Mouse (Mus musculus): ENCODE measurements at regions not wholly inside any gene's neighbourhood (a gene's known extent, or its start where the extent isn't known, plus 50 kb on each side); places are given as distances from the start of the nearest gene placed in this dataset.
A peak's percentile ranks its signal among the peaks of the same experiment; 100 is the strongest.

- DNase-seq (ENCODE audit: low read depth, low spot score): no peak
- no peaks in the 10 kb centered on the region for H3K4me1 ChIP-seq (ENCODE audit: control insufficient read depth in 2 of 2, insufficient read depth in 2 of 2, low read length in 2 of 2, poor library complexity in 1 of 2)
- TF ChIP-seq ZC3H11A (IDR thresholded peaks at IDR 0.05; ENCODE audit: borderline replicate concordance, low read depth, low read length): no peak
- TF ChIP-seq ZNF384 (IDR thresholded peaks at IDR 0.05; ENCODE audit: low read depth, low read length): no peak
- TF ChIP-seq HCFC1 (IDR thresholded peaks at IDR 0.05; ENCODE audit: borderline replicate concordance, insufficient read depth, low read length): no peak
- no peak for TF ChIP-seq MAFK (IDR thresholded peaks at IDR 0.05; ENCODE audit: insufficient read depth, low read depth, low read length)
- no peak for TF ChIP-seq CHD2 (IDR thresholded peaks at IDR 0.05; ENCODE audit: low read depth, low read length)
- no peak overlapping the region for H3K9ac ChIP-seq (ENCODE audit: insufficient read depth, low read depth, low read length, poor library complexity, severe bottlenecking)
- in situ Hi-C loops (cut with MboI; ENCODE audit: low sequenced_read_pairs in 2 of 2, unreplicated experiment in 2 of 2): no loop called here
- no peak overlapping the region for H3K4me3 ChIP-seq (ENCODE audit: insufficient read depth in 1 of 2, low read depth in 1 of 2, low read length in 2 of 2, poor library complexity in 1 of 2, severe bottlenecking in 1 of 2)
- H3K36me3 ChIP-seq (ENCODE audit: control insufficient read depth, insufficient read depth, low read length, poor library complexity, severe bottlenecking): no peaks in the 10 kb centered on the region
- H3K9me3 ChIP-seq (ENCODE audit: control insufficient read depth, insufficient read depth, low read depth, low read length): no peaks in the 10 kb centered on the region
- H3K27ac ChIP-seq (ENCODE audit: insufficient read depth, low read depth, low read length, poor library complexity, severe bottlenecking): no peak overlapping the region
These were observed 68.2 kb upstream of the Peli2 start for GRCm38 (mm10) chr14:48052405-48052804.

GRCm38 (mm10) chr14:48053151-48053550 is 67.5 kb upstream of the Peli2 start:
- Histone ChIP-seq H3K9me3 (ENCODE audit: control insufficient read depth, insufficient read depth, low read depth, low read length) (no peaks in the 10 kb centered on the region), H3K4me3 (ENCODE audit: insufficient read depth in 1 of 2, low read depth in 1 of 2, low read length in 2 of 2, poor library complexity in 1 of 2, severe bottlenecking in 1 of 2) (no peak overlapping the region), H3K9ac (ENCODE audit: insufficient read depth, low read depth, low read length, poor library complexity, severe bottlenecking) (no peak overlapping the region), H3K36me3 (ENCODE audit: control insufficient read depth, insufficient read depth, low read length, poor library complexity, severe bottlenecking) (no peaks in the 10 kb centered on the region), H3K27ac (ENCODE audit: insufficient read depth, low read depth, low read length, poor library complexity, severe bottlenecking) (no peak overlapping the region), H3K4me1 (ENCODE audit: control insufficient read depth in 2 of 2, insufficient read depth in 2 of 2, low read length in 2 of 2, poor library complexity in 1 of 2) (no peaks in the 10 kb centered on the region)
- in situ Hi-C loops (cut with MboI; ENCODE audit: low sequenced_read_pairs in 2 of 2, unreplicated experiment in 2 of 2): no loop called here
- no peak for DNase-seq (ENCODE audit: low read depth, low spot score)
- no peak for TF ChIP-seq CHD2 (IDR thresholded peaks at IDR 0.05; ENCODE audit: low read depth, low read length)
- no peak for TF ChIP-seq HCFC1 (IDR thresholded peaks at IDR 0.05; ENCODE audit: borderline replicate concordance, insufficient read depth, low read length)
- no peak for TF ChIP-seq ZNF384 (IDR thresholded peaks at IDR 0.05; ENCODE audit: low read depth, low read length)
- TF ChIP-seq ZC3H11A (IDR thresholded peaks at IDR 0.05; ENCODE audit: borderline replicate concordance, low read depth, low read length): no peak
- no peak for TF ChIP-seq MAFK (IDR thresholded peaks at IDR 0.05; ENCODE audit: insufficient read depth, low read depth, low read length)

GRCm38 (mm10) chr14:48054719-48055118 is 65.9 kb upstream of the Peli2 start:
- Histone ChIP-seq H3K27ac (ENCODE audit: insufficient read depth, low read depth, low read length, poor library complexity, severe bottlenecking) (no peak overlapping the region), H3K36me3 (ENCODE audit: control insufficient read depth, insufficient read depth, low read length, poor library complexity, severe bottlenecking) (no peaks in the 10 kb centered on the region), H3K9ac (ENCODE audit: insufficient read depth, low read depth, low read length, poor library complexity, severe bottlenecking) (no peak overlapping the region), H3K4me3 (ENCODE audit: insufficient read depth in 1 of 2, low read depth in 1 of 2, low read length in 2 of 2, poor library complexity in 1 of 2, severe bottlenecking in 1 of 2) (no peak overlapping the region), H3K9me3 (ENCODE audit: control insufficient read depth, insufficient read depth, low read depth, low read length) (no peaks in the 10 kb centered on the region), H3K4me1 (ENCODE audit: control insufficient read depth in 2 of 2, insufficient read depth in 2 of 2, low read length in 2 of 2, poor library complexity in 1 of 2) (no peaks in the 10 kb centered on the region)
- peak; percentile 34 for DNase-seq (ENCODE audit: low read depth, low spot score)
- in situ Hi-C loops (cut with MboI; ENCODE audit: low sequenced_read_pairs in 2 of 2, unreplicated experiment in 2 of 2): no loop called here
- TF ChIP-seq CHD2 (IDR thresholded peaks at IDR 0.05; ENCODE audit: low read depth, low read length) (no peak), ZC3H11A (IDR thresholded peaks at IDR 0.05; ENCODE audit: borderline replicate concordance, low read depth, low read length) (peak; percentile 88; the same call in 1 of the 2 replicates), ZNF384 (IDR thresholded peaks at IDR 0.05; ENCODE audit: low read depth, low read length) (no peak)

GRCm38 (mm10) chr14:48055861-48056260 is 64.8 kb upstream of the Peli2 start:
- no peak overlapping the region for H3K4me3 ChIP-seq (ENCODE audit: insufficient read depth in 1 of 2, low read depth in 1 of 2, low read length in 2 of 2, poor library complexity in 1 of 2, severe bottlenecking in 1 of 2)
- TF ChIP-seq ZC3H11A (IDR thresholded peaks at IDR 0.05; ENCODE audit: borderline replicate concordance, low read depth, low read length) (no peak), CHD2 (IDR thresholded peaks at IDR 0.05; ENCODE audit: low read depth, low read length) (no peak), ZNF384 (IDR thresholded peaks at IDR 0.05; ENCODE audit: low read depth, low read length) (no peak)
- no peak overlapping the region for H3K27ac ChIP-seq (ENCODE audit: insufficient read depth, low read depth, low read length, poor library complexity, severe bottlenecking)
- H3K9me3 ChIP-seq (ENCODE audit: control insufficient read depth, insufficient read depth, low read depth, low read length): no peaks in the 10 kb centered on the region
- H3K4me1 ChIP-seq (ENCODE audit: control insufficient read depth in 2 of 2, insufficient read depth in 2 of 2, low read length in 2 of 2, poor library complexity in 1 of 2): no peaks in the 10 kb centered on the region
- DNase-seq (ENCODE audit: low read depth, low spot score): no peak
- H3K9ac ChIP-seq (ENCODE audit: insufficient read depth, low read depth, low read length, poor library complexity, severe bottlenecking): no peak overlapping the region
- no peaks in the 10 kb centered on the region for H3K36me3 ChIP-seq (ENCODE audit: control insufficient read depth, insufficient read depth, low read length, poor library complexity, severe bottlenecking)
- in situ Hi-C loops (cut with MboI; ENCODE audit: low sequenced_read_pairs in 2 of 2, unreplicated experiment in 2 of 2): no loop called here

GRCm38 (mm10) chr14:48058234-48058868 is 62.3 kb upstream of the Peli2 start:
- H3K27ac ChIP-seq (ENCODE audit: insufficient read depth, low read depth, low read length, poor library complexity, severe bottlenecking): no peak overlapping the region
- no peaks in the 10 kb centered on the region for H3K36me3 ChIP-seq (ENCODE audit: control insufficient read depth, insufficient read depth, low read length, poor library complexity, severe bottlenecking)
- no peak overlapping the region for H3K9ac ChIP-seq (ENCODE audit: insufficient read depth, low read depth, low read length, poor library complexity, severe bottlenecking)
- in situ Hi-C loops (cut with MboI; ENCODE audit: low sequenced_read_pairs in 2 of 2, unreplicated experiment in 2 of 2): no loop called here
- DNase-seq (ENCODE audit: low read depth, low spot score): no peak
- TF ChIP-seq HCFC1 (IDR thresholded peaks at IDR 0.05; ENCODE audit: borderline replicate concordance, insufficient read depth, low read length): no peak
- no peak for TF ChIP-seq ZNF384 (IDR thresholded peaks at IDR 0.05; ENCODE audit: low read depth, low read length)
- no peak for TF ChIP-seq CHD2 (IDR thresholded peaks at IDR 0.05; ENCODE audit: low read depth, low read length)
- no peak for TF ChIP-seq ZC3H11A (IDR thresholded peaks at IDR 0.05; ENCODE audit: borderline replicate concordance, low read depth, low read length)
- no peaks in the 10 kb centered on the region for H3K4me1 ChIP-seq (ENCODE audit: control insufficient read depth in 2 of 2, insufficient read depth in 2 of 2, low read length in 2 of 2, poor library complexity in 1 of 2)
- no peaks in the 10 kb centered on the region for H3K9me3 ChIP-seq (ENCODE audit: control insufficient read depth, insufficient read depth, low read depth, low read length)
- H3K4me3 ChIP-seq (ENCODE audit: insufficient read depth in 1 of 2, low read depth in 1 of 2, low read length in 2 of 2, poor library complexity in 1 of 2, severe bottlenecking in 1 of 2): no peak overlapping the region

All from ES-E14 (cell line).